Mouse (Mus musculus) forebrain, embryonic 12.5 days (tissue): Measurements from ENCODE around the gene Erich2. TPM values are rescaled to one million over a fixed set of nuclear protein-coding genes. Genes with fewer than 3 reads are reported as not detected.

Experiments used
- ATAC-seq: fragments of 200-750 bp; cut with Nextera tagmentation; 2 replicates; pipeline ENCODE4 v1.8.0; 2017; ENCODE audit warnings: moderate TSS enrichment; ENCODE audit not compliant: low FRiP score
- H3K27ac ChIP-seq: fragments of 300-500 bp; sonication (generic); 2 replicates; pipeline ENCODE4 v1.5.1; 2016; ENCODE audit warnings: mild to moderate bottlenecking
- H3K27me3 ChIP-seq: fragments of 300-500 bp; sonication (generic); 2 replicates; pipeline ENCODE4 v1.6.1; 2016; ENCODE audit warnings: mild to moderate bottlenecking
- H3K36me3 ChIP-seq: fragments of 300-500 bp; sonication (generic); replicated peaks from 2 replicates; pipeline ENCODE4 v1.6.1; 2016; ENCODE audit warnings: mild to moderate bottlenecking
- H3K4me1 ChIP-seq: fragments of 300-500 bp; sonication (generic); 2 replicates; pipeline ENCODE4 v1.6.1; 2016
- H3K4me2 ChIP-seq: fragments of 300-500 bp; sonication (generic); 2 replicates; pipeline ENCODE4 v1.6.1; 2016; ENCODE audit warnings: mild to moderate bottlenecking, moderate library complexity
- H3K4me3 ChIP-seq: fragments of 300-500 bp; sonication (generic); replicated peaks from 2 replicates; pipeline ENCODE4 v1.5.1; 2016; ENCODE audit warnings: mild to moderate bottlenecking
- H3K9ac ChIP-seq: fragments of 300-500 bp; sonication (generic); 2 replicates; pipeline ENCODE4 v1.6.1; 2016; ENCODE audit warnings: mild to moderate bottlenecking
- H3K9me3 ChIP-seq: fragments of 300-500 bp; sonication (generic); 2 replicates; pipeline ENCODE4 v1.6.1; 2016
- WGBS: fragments of 180-500 bp; shearing (Covaris S2); methylation state at CpG from one replicate; pipeline ENCODE4 v1.1.7; 2016; 5-methylcytosine and 5-hydroxymethylcytosine counted together
- polyA plus RNA-seq: library from polyadenylated mRNA; unstranded; fragments of >200 nt; fragmentation: Nextera tagmentation; extraction: Ambion mirVana; gene quantifications from 2 replicates; pipeline ENCODE4 v1.2.1, GENCODE M21; 2016

Gene Erich2
- polyA plus RNA-seq, 1 experiment from 2014 or later, result 1.4 TPM

- H3K36me3 ChIP-seq, result no peaks in the 10 kb centered on the region
- H3K27ac ChIP-seq, result no peak overlapping the region
- H3K9ac ChIP-seq, result no peak overlapping the region
- H3K4me1 ChIP-seq, result no peaks in the 10 kb centered on the region
- WGBS, result 92% methylated on average over 2 of the region's 2 CpGs
- no peak overlapping the region for H3K4me2 ChIP-seq
- ATAC-seq, result no peak
- no peak overlapping the region for H3K4me3 ChIP-seq
- no peaks in the 10 kb centered on the region for H3K9me3 ChIP-seq
- H3K27me3 ChIP-seq, result 0 out of 2 replicates have a peak, but pooled peaks cover 8% of the 10 kb centered on the region
Measured at GRCm38 (mm10) chr2:70551446-70551845, 42.8 kb downstream of the Erich2 start.

- 84% methylated on average over 15 of the region's 15 CpGs for WGBS
Measured at GRCm38 (mm10) chr2:70552067-70552598, 43.5 kb downstream of the Erich2 start.

DNA sequence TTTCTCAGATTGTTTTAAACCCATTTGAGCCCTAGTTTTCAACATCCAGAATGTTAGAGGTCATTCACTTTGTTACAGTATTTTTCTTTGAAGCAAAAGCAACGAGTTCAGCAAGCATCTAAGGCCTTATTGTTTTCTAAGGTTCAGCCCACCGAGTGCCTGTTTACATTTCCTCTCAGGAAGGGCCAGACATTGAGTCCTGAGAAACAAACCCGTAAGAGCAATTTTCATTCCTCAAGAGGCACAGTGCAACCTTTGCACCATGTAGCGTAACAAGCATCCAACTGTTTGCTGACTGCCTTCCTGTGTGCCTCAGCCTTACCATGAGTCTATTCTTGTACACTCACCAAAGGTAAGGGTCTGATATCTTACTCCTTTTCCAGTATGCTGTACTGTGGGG is 44.2 kb downstream of the Erich2 start, which contains the start of gene Gad1:
TSS of gene Gad1 (plus strand) at position 301 of the 400 bp plus-strand sequence.
- no peak for ATAC-seq
- no peak within 1 kb of the TSS for H3K27ac ChIP-seq
- WGBS, result 75% methylated on average over 4 of the region's 4 CpGs
- H3K9ac ChIP-seq, result no peak within 1 kb of the TSS
- H3K4me3 ChIP-seq, result no peak within 1 kb of the TSS
- H3K9me3 ChIP-seq, result no peaks in the 10 kb centered on the region
- H3K36me3 ChIP-seq, result no peaks in the 10 kb centered on the region
- peaks cover 2% of the 10 kb centered on the region for H3K4me1 ChIP-seq
- no peak within 1 kb of the TSS for H3K4me2 ChIP-seq
- H3K27me3 ChIP-seq, result 0 out of 2 replicates have a peak, but pooled peaks cover 16% of the 10 kb centered on the region

More at GRCm38 (mm10) chr2:70552067-70552598, 43.5 kb downstream of the Erich2 start:
- 0 out of 2 replicates have a peak, but pooled peaks cover 15% of the 10 kb centered on the region for H3K27me3 ChIP-seq
- H3K9ac ChIP-seq, result no peak overlapping the region
- H3K9me3 ChIP-seq, result no peaks in the 10 kb centered on the region
- ATAC-seq, result no peak
- H3K4me1 ChIP-seq, result no peaks in the 10 kb centered on the region
- no peak overlapping the region for H3K4me3 ChIP-seq
- no peak overlapping the region for H3K27ac ChIP-seq
- H3K4me2 ChIP-seq, result no peak overlapping the region
- H3K36me3 ChIP-seq, result no peaks in the 10 kb centered on the region

DNA sequence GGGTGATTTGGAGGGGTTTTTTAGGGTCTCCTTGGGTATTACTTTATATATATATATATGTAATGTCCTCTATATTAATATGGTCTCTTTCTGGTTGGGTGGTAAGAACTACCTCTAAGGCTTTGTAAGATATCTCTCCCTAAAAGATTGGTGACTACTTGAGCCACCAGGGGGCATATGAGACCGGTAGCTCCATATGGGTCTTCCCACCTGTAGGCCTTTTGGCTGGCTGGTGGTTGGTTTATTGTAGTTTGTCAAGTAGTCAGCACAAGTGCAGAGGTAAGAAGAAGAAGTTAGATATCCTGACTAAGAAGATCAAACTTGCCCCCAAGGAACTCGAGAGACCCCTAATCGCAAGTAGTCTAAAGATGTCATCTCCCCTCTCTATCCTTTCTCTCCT is 45.2 kb downstream of the Erich2 start:
- ATAC-seq, result no peak
- no peak overlapping the region for H3K4me3 ChIP-seq
- H3K9ac ChIP-seq, result no peak overlapping the region
- WGBS, result 76% methylated on average over 3 of the region's 3 CpGs
- H3K9me3 ChIP-seq, result no peaks in the 10 kb centered on the region
- H3K36me3 ChIP-seq, result no peaks in the 10 kb centered on the region
- H3K27me3 ChIP-seq, result peaks cover 21% of the 10 kb centered on the region
- no peak overlapping the region for H3K4me2 ChIP-seq
- H3K4me1 ChIP-seq, result peaks cover 5% of the 10 kb centered on the region
- no peak overlapping the region for H3K27ac ChIP-seq

DNA sequence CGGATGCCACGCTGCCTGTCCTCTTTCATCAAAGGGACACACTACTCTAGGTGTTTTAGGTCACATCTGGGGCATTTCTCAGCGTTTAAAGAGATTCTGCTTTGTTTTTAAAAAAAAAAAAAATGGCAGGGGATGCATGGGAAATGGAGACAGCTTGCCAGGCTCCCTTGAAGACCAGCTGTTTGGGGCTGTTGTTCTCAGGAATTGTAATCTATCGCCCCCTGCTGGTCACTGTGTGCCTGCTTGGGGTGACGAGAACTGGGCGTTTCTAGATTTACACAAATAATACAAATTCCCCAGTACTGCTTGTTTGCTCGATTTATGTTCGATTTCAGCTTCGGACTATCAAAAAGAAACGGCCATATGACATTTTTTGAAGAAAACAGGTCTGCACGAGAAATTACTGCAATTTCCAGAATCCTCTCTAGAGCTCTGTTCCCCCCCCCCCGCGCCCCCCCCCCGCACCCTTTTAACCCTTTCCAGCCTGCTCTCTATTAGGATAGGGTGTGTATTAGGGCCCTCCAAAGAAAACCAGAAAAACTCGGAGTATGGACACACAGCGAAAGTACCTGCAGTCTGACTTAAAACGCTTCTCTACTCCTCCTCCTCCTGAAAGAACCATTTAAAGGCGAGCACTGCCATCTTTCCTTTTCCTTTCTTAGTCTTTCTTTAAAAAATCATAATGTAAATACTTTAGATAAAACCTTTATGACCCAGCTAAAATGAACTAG is 49.7 kb downstream of the Erich2 start:
- ATAC-seq, result peak; percentile 54; the same call in 1 of the 2 replicates
- no peak overlapping the region for H3K4me3 ChIP-seq
- 9% methylated on average over 17 of the region's 18 CpGs for WGBS
- H3K9me3 ChIP-seq, result no peaks in the 10 kb centered on the region
- peaks cover 30% of the 10 kb centered on the region for H3K4me1 ChIP-seq
- H3K27me3 ChIP-seq, result peaks cover 65% of the 10 kb centered on the region
- peak overlapping the region; percentile 26; the same call in 1 of the 2 replicates for H3K4me2 ChIP-seq
- no peak overlapping the region for H3K27ac ChIP-seq
- no peak overlapping the region for H3K9ac ChIP-seq
- no peaks in the 10 kb centered on the region for H3K36me3 ChIP-seq

GRCm38 (mm10) chr2:70558843-70559451 is 50.3 kb downstream of the Erich2 start:
- ATAC-seq, result no peak
- Histone ChIP-seq H3K27me3 (peaks cover 72% of the 10 kb centered on the region), H3K9ac (no peak overlapping the region), H3K9me3 (no peaks in the 10 kb centered on the region), H3K4me2 (peak overlapping the region; percentile 26; the same call in 1 of the 2 replicates), H3K4me1 (peaks cover 37% of the 10 kb centered on the region), H3K27ac (no peak overlapping the region), H3K36me3 (no peaks in the 10 kb centered on the region), H3K4me3 (0 out of 2 replicates have a peak overlapping the region, but pooled peaks have one; percentile 7)
- WGBS, result 12% methylated on average over 24 of the region's 24 CpGs

- H3K9me3 ChIP-seq, result no peaks in the 10 kb centered on the region
- 1% methylated on average over 13 of the region's 13 CpGs for WGBS
- H3K4me2 ChIP-seq, result no peak overlapping the region
- H3K27me3 ChIP-seq, result peaks cover 77% of the 10 kb centered on the region
- no peak overlapping the region for H3K9ac ChIP-seq
- no peak for ATAC-seq
- no peak overlapping the region for H3K4me3 ChIP-seq
- H3K36me3 ChIP-seq, result no peaks in the 10 kb centered on the region
- H3K27ac ChIP-seq, result no peak overlapping the region
- H3K4me1 ChIP-seq, result peaks cover 42% of the 10 kb centered on the region
Measured at GRCm38 (mm10) chr2:70559520-70559919, 50.9 kb downstream of the Erich2 start.

DNA sequence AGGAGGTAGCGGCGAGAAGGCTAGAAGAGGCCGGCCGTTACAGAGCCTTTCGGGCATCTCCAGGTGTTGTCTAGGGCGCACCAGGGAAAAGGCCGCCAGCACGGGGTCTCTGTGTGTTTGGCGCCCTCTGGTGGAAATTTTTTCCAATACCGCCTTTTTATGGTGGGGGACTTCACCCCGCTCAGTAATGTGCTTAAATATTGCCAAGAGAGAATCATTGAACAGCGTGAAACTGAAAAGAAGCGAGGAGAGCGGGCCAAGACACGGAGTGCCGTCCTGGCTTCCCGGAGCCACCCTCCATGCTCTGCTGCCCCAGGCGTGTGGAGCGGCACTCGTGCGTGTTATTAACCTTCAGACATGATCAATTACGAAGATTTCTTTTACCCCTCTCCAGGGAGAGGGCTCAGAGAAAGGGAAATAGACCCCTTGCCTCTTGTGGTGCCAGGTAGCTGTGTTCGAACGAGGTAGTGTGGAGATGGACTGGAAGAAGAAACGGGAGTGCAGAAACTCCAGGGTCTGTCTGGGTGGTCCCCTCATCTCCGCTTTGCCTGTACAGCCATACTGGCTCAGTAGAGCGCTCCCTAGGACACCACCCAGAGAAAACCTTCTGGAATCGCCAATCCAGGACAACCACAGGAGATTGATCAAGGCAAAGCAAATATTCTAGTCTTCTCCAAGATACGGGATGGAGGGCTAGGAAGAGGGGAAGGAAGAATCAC is 52.6 kb downstream of the Erich2 start:
- Histone ChIP-seq H3K4me3 (peak overlapping the region; percentile 43), H3K27me3 (peaks cover 88% of the 10 kb centered on the region), H3K36me3 (no peaks in the 10 kb centered on the region), H3K27ac (peak overlapping the region; percentile 88), H3K9ac (peak overlapping the region; percentile 68; the same call in 1 of the 2 replicates), H3K4me1 (peaks cover 57% of the 10 kb centered on the region), H3K4me2 (peak overlapping the region; percentile 60), H3K9me3 (no peaks in the 10 kb centered on the region)
- ATAC-seq, result 0 out of 2 replicates have a peak, but pooled peaks have one; percentile 45
- 1% methylated on average over 29 of the region's 29 CpGs for WGBS

DNA sequence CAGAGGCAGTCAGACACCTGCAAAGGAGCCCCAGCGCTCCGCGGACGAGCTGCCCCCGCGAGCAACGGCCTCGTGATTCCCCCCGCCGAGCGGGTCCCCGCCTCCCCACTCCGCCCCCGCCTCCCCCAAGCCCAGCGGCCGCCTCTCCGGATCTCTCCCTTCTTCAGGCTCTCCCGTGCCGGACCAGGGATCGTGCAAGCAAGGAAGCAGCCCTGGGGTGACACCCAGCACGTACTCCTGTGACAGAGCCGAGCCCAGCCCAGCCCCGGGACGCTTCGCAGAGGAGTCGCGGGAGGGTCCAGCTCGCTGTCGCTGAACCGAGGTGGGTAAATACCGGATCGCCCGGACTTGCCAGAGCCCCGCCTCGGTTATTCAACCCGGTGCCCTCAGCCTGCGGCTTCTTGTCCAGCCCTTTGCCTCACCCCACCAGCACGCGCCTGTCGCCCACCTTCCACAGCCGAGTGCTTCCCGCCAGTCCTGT is 53.4 kb downstream of the Erich2 start:
- Histone ChIP-seq H3K27ac (peak overlapping the region; percentile 88), H3K27me3 (peaks cover 88% of the 10 kb centered on the region), H3K4me2 (peak overlapping the region; percentile 60), H3K4me1 (peaks cover 65% of the 10 kb centered on the region), H3K9ac (peak overlapping the region; percentile 68), H3K36me3 (no peaks in the 10 kb centered on the region), H3K9me3 (no peaks in the 10 kb centered on the region), H3K4me3 (peak overlapping the region; percentile 43)
- 0 out of 2 replicates have a peak, but pooled peaks have one; percentile 18 for ATAC-seq
- under 1% methylated on average over 41 of the region's 42 CpGs for WGBS

- no peaks in the 10 kb centered on the region for H3K36me3 ChIP-seq
- H3K9me3 ChIP-seq, result no peaks in the 10 kb centered on the region
- H3K27me3 ChIP-seq, result peaks cover 92% of the 10 kb centered on the region
- peaks cover 70% of the 10 kb centered on the region for H3K4me1 ChIP-seq
- peak overlapping the region; percentile 43 for H3K4me3 ChIP-seq
- peak overlapping the region; percentile 88 for H3K27ac ChIP-seq
- WGBS, result under 1% methylated on average over 32 of the region's 34 CpGs
- ATAC-seq, result no peak
- peak overlapping the region; percentile 60 for H3K4me2 ChIP-seq
- peak overlapping the region; percentile 68 for H3K9ac ChIP-seq
Measured at GRCm38 (mm10) chr2:70562611-70562980, 54.0 kb downstream of the Erich2 start.

GRCm38 (mm10) chr2:70562981-70563671 is 54.5 kb downstream of the Erich2 start:
- H3K4me2 ChIP-seq, result peak overlapping the region; percentile 60
- H3K36me3 ChIP-seq, result no peaks in the 10 kb centered on the region
- under 1% methylated on average over 40 of the region's 40 CpGs for WGBS
- H3K9me3 ChIP-seq, result no peaks in the 10 kb centered on the region
- peak overlapping the region; percentile 88 for H3K27ac ChIP-seq
- peaks cover 98% of the 10 kb centered on the region for H3K27me3 ChIP-seq
- peak overlapping the region; percentile 68 for H3K9ac ChIP-seq
- ATAC-seq, result no peak
- H3K4me1 ChIP-seq, result peaks cover 71% of the 10 kb centered on the region
- peak overlapping the region; percentile 43 for H3K4me3 ChIP-seq
